Mouse (Mus musculus): Measurements from ENCODE around the gene Klhl18. TPM values are rescaled to one million over a fixed set of nuclear protein-coding genes. Genes with fewer than 3 reads are reported as not detected.
"Not testable (repeated sequence)": the region's sequence is repeated elsewhere in the genome, so short reads cannot be mapped to it uniquely, and the experiment has no call there.

Klhl18 gene
- polyA plus RNA-seq, 1 experiment from 2014 or later = 8.2 TPM

DNA sequence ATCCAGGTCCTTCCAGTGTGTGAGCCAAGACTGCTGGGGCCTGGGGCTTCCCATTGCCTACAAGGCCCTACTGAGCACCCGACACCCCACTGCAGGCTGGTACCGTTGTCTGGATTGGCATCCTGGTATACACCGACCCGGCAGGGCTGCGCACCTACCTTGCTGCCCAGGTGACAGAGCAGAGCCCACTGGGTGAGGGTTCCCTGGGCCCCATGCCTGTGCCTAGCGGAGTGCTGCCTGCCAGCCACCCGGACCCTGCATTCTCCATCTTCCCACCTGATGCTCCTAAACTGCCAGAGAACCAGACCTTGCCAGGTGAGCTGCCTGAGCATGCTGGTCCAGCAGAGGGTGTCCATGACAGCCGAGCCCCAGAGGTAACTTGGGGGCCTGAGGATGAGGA lies 97.1 kb downstream of the Klhl18 start:
- Histone ChIP-seq H3K9me3 (no peaks in the 10 kb centered on the region), H3K27me3 (ENCODE audit: poor library complexity, severe bottlenecking) (no peaks in the 10 kb centered on the region), H3K27ac (no peak overlapping the region), H3K4me3 (no peak overlapping the region), H3K4me1 (peaks cover 7% of the 10 kb centered on the region; the same call in 1 of the 2 replicates), H3K36me3 (replicated peaks) (peaks cover 99% of the 10 kb centered on the region)
- DNase-seq (ENCODE audit: extremely low spot score, low spot score) = no peak
- WGBS = 97% methylated on average over 8 of the region's 8 CpGs

DNA sequence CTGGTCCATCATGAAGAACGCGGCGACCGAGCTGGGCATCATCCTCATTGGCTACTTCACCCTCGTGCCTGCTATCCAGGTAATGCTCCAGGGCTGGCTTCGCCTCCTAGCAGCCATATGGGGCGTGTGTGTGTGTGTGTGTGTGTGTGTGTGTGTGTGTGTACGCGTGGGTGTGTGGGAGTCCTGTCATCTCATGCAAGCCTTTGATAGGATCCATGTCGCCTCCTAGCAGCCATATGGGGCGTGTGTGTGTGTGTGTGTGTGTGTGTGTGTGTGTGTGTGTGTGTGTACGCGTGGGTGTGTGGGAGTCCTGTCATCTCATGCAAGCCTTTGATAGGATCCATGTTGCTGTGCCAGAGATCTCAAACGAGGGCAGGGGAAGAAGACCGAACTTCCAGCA lies 98.8 kb downstream of the Klhl18 start:
- not testable (repeated sequence) for H3K27me3 ChIP-seq (ENCODE audit: poor library complexity, severe bottlenecking)
- WGBS = 89% methylated on average over 15 of the region's 15 CpGs

More for the DNA sequence above, 98.8 kb downstream of the Klhl18 start:
- not testable (repeated sequence) for H3K9me3 ChIP-seq; H3K4me1 ChIP-seq; H3K27ac ChIP-seq; DNase-seq (ENCODE audit: extremely low spot score, low spot score); H3K4me3 ChIP-seq
- peaks cover 99% of the 10 kb centered on the region for H3K36me3 ChIP-seq (replicated peaks)

Other genes with a start within 250 kb of the Klhl18 start
- gene Cspg5, start 232.9 kb downstream of the Klhl18 start, polyA plus RNA-seq (2016; fragmentation: Nextera tagmentation; extraction: Ambion mirVana) = 5.4 and 6.3 TPM in 2 replicates
- gene Elp6, start 171.5 kb downstream of the Klhl18 start, polyA plus RNA-seq (2016; fragmentation: Nextera tagmentation; extraction: Ambion mirVana) = 43.7 and 47.2 TPM in 2 replicates
- gene Scap, start 143.4 kb downstream of the Klhl18 start, polyA plus RNA-seq (2016; fragmentation: Nextera tagmentation; extraction: Ambion mirVana) = 44.1 and 45.4 TPM in 2 replicates
- 15.1 and 15.2 TPM in 2 replicates for gene Ptpn23, start 68.5 kb downstream of the Klhl18 start, polyA plus RNA-seq (2016; fragmentation: Nextera tagmentation; extraction: Ambion mirVana)
- gene Ngp, start 56.9 kb downstream of the Klhl18 start, polyA plus RNA-seq (2016; fragmentation: Nextera tagmentation; extraction: Ambion mirVana) = not detected in 2 replicates
- 0.70 and 1.1 TPM in 2 replicates for gene Kif9, start 264 bp upstream of the Klhl18 start, polyA plus RNA-seq (2016; fragmentation: Nextera tagmentation; extraction: Ambion mirVana)
- gene Setd2, start 55.9 kb upstream of the Klhl18 start, polyA plus RNA-seq (2016; fragmentation: Nextera tagmentation; extraction: Ambion mirVana) = 35.3 and 38.0 TPM in 2 replicates
- gene Nradd, start 147.8 kb upstream of the Klhl18 start, polyA plus RNA-seq (2016; fragmentation: Nextera tagmentation; extraction: Ambion mirVana) = 36.3 and 36.4 TPM in 2 replicates
- gene Nbeal2, start 177.5 kb upstream of the Klhl18 start, polyA plus RNA-seq (2016; fragmentation: Nextera tagmentation; extraction: Ambion mirVana) = 1.4 and 2.0 TPM in 2 replicates
- gene Ccdc12, start 179.8 kb upstream of the Klhl18 start, polyA plus RNA-seq (2016; fragmentation: Nextera tagmentation; extraction: Ambion mirVana) = 178 and 183 TPM in 2 replicates